Mouse (Mus musculus): Measurements from ENCODE around the gene Gm5447. TPM values are rescaled to one million over a fixed set of nuclear protein-coding genes. Genes with fewer than 3 reads are reported as not detected.

The Gm5447 gene
- polyA plus RNA-seq (2014; fragmentation: Nextera tagmentation; extraction: Ambion mirVana) = not detected in 2 replicates

DNA sequence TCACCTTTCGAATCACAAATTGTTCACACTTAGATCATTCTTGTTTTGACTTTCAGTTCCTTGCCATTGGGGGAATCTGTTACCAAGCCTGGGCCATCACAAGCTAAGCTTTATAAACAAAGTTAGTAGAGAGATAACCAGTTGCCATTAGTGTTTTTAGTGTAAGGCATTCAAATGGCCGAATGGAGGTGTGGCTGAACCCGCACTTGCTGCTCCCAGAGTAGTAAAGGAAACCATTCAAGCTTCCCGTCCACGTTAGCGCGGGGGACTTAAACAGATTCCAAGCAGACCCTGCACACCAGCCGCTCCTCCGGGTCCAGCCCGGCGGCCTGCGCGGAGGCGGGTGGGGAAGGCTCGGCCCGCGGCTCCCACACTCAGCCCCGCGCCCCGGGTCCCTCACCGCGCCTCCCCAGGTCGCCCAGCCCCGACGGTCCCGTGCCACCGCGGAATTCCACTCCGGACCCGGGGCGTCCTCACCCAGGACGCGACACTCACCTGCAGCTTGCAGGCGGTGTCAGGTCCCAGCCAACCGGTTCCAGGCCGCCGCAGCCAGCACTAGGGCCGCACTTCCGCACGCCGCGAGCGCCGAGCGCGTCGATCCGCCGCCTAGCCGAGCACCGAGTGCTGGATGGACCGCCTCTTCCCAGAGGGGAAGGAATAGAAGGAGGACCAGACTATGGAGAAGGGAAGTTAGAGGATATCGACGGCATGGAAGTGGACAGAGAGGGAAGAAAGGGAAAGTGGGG is at the start of gene Gm5447, which contains the start of gene Exoc2:
Gene Gm5447, plus strand, starts transcription at position 704 of the 746 bp plus-strand sequence.
Gene Exoc2, minus strand, starts transcription at position 593 of the 746 bp plus-strand sequence.
- Histone ChIP-seq H3K36me3 (ENCODE audit: control insufficient read depth, insufficient read depth, low read length) (no peaks in the 10 kb centered on the region), H3K27ac (ENCODE audit: low read depth, low read length) (peak within 1 kb of the TSS; percentile 49), H3K9ac (ENCODE audit: low read depth, low read length) (peak within 1 kb of the TSS; percentile 70), H3K27me3 (ENCODE audit: control insufficient read depth, insufficient read depth, low read length) (no peaks in the 10 kb centered on the region), H3K4me2 (replicated peaks; ENCODE audit: low read depth, low read length) (peak within 1 kb of the TSS; percentile 41), H3K4me1 (replicated peaks; ENCODE audit: control insufficient read depth, insufficient read depth, low read length) (0 out of 2 replicates have a peak, but pooled peaks cover 2% of the 10 kb centered on the region), H3K4me3 (ENCODE audit: low read depth, low read length) (peak within 1 kb of the TSS; percentile 86), H3K9me3 (ENCODE audit: control insufficient read depth, low read length) (no peaks in the 10 kb centered on the region)
- under 1% methylated on average over 54 of the region's 54 CpGs for WGBS
- peak; percentile 92 for DNase-seq (ENCODE audit: low spot score)
- peak; percentile 98 for ATAC-seq (ENCODE audit: low FRiP score)

DNA sequence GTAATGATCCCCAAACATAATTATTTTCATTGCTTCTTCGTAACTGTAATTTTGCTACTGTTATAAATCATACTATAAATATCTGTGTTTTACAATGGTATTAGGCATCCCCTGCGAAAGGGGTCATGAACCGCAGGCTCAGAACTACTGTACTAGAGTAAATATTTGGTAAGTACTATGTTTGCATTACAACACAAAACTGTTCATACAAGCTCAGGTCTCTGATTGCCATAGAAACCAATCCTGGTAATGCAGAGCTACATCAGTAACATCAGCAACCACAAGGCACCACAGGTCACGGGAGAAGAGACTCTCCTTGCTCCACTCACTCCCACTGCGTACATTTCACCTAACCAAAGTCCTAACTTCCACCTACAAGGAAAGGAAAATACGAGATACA is 49.7 kb upstream of the Gm5447 start:
- Histone ChIP-seq H3K9me3 (ENCODE audit: control insufficient read depth, low read length) (no peaks in the 10 kb centered on the region), H3K27me3 (ENCODE audit: control insufficient read depth, insufficient read depth, low read length) (no peaks in the 10 kb centered on the region), H3K4me1 (replicated peaks; ENCODE audit: control insufficient read depth, insufficient read depth, low read length) (no peaks in the 10 kb centered on the region), H3K4me2 (replicated peaks; ENCODE audit: low read depth, low read length) (no peak overlapping the region), H3K9ac (ENCODE audit: low read depth, low read length) (no peak overlapping the region), H3K4me3 (ENCODE audit: low read depth, low read length) (no peak overlapping the region), H3K27ac (ENCODE audit: low read depth, low read length) (no peak overlapping the region), H3K36me3 (ENCODE audit: control insufficient read depth, insufficient read depth, low read length) (no peaks in the 10 kb centered on the region)
- ATAC-seq (ENCODE audit: low FRiP score) (no peak), DNase-seq (ENCODE audit: low spot score) (no peak)
- WGBS = 92% methylated on average over 6 of the region's 6 CpGs

DNA sequence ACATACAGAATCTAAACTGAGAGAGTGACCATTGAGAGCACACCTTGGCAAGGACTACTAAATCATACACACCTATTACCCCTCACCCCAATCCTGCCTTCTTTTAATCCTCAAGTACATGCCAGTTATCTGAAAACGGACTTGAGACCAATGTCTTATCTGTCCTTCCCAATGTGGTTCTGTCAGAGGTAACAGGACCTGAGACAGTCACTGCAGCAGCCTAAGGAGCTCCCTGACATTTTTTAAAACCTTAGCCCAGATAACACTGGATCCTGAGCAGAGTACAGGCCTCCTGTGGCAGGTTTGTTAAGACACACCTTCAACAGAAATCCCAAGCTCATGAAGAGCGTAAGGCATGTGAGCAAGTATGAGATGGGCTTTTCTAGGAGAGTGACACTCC is 44.9 kb upstream of the Gm5447 start:
- Histone ChIP-seq H3K27ac (ENCODE audit: low read depth, low read length) (no peak overlapping the region), H3K27me3 (ENCODE audit: control insufficient read depth, insufficient read depth, low read length) (no peaks in the 10 kb centered on the region), H3K4me1 (replicated peaks; ENCODE audit: control insufficient read depth, insufficient read depth, low read length) (no peaks in the 10 kb centered on the region), H3K9me3 (ENCODE audit: control insufficient read depth, low read length) (no peaks in the 10 kb centered on the region), H3K4me2 (replicated peaks; ENCODE audit: low read depth, low read length) (no peak overlapping the region), H3K4me3 (ENCODE audit: low read depth, low read length) (no peak overlapping the region), H3K36me3 (ENCODE audit: control insufficient read depth, insufficient read depth, low read length) (no peaks in the 10 kb centered on the region), H3K9ac (ENCODE audit: low read depth, low read length) (no peak overlapping the region)
- ATAC-seq (ENCODE audit: low FRiP score) = no peak
- no peak for DNase-seq (ENCODE audit: low spot score)
- 91% methylated on average over 2 of the region's 2 CpGs for whole genome bisulfite sequencing

DNA sequence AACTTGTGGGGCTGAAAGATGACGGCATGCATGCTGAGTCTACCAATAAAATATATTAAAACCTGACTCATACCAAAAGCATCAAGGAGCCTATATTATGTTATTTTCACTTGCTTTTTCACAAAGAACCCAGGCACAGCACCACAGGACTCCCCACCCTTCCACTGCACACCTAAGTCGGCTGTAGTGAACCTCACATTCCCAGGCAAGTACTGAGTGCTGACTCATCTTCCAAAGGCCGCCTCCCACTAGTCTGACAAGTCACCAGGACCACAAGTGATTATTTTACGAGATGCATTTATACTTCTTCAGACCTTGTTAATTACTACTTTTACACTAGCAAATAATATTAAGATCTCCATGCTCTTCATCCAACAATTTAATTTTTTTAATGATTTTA is 42.4 kb upstream of the Gm5447 start:
- DNase-seq (ENCODE audit: low spot score) (no peak), ATAC-seq (ENCODE audit: low FRiP score) (no peak)
- Histone ChIP-seq H3K27me3 (ENCODE audit: control insufficient read depth, insufficient read depth, low read length) (no peaks in the 10 kb centered on the region), H3K9ac (ENCODE audit: low read depth, low read length) (no peak overlapping the region), H3K4me1 (replicated peaks; ENCODE audit: control insufficient read depth, insufficient read depth, low read length) (no peaks in the 10 kb centered on the region), H3K36me3 (ENCODE audit: control insufficient read depth, insufficient read depth, low read length) (no peaks in the 10 kb centered on the region), H3K4me3 (ENCODE audit: low read depth, low read length) (no peak overlapping the region), H3K27ac (ENCODE audit: low read depth, low read length) (no peak overlapping the region), H3K9me3 (ENCODE audit: control insufficient read depth, low read length) (no peaks in the 10 kb centered on the region), H3K4me2 (replicated peaks; ENCODE audit: low read depth, low read length) (no peak overlapping the region)
- WGBS = 83% methylated on average over 4 of the region's 4 CpGs

DNA sequence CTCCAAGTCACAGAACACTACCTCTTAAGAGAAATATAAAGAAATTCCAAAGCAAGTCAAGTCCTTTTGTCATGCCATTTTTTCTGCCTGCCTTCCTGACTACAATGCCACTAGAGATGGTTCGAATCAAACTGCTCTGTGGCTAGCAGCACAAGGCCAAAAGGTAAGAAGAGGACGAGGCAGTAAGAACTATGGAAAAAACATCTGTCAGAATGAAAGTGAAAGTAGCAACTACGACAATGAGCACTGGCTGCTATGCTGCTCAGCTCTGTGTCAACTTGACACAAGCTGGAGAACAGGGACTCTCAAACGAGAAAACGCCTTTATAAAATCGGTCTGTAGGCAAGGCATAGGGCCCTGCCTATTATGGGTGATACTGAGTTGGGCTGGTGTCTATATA is 41.0 kb upstream of the Gm5447 start:
- H3K4me3 ChIP-seq (ENCODE audit: low read depth, low read length) = no peak overlapping the region
- no peaks in the 10 kb centered on the region for H3K27me3 ChIP-seq (ENCODE audit: control insufficient read depth, insufficient read depth, low read length)
- no peaks in the 10 kb centered on the region for H3K9me3 ChIP-seq (ENCODE audit: control insufficient read depth, low read length)
- H3K27ac ChIP-seq (ENCODE audit: low read depth, low read length) = no peak overlapping the region
- no peak overlapping the region for H3K9ac ChIP-seq (ENCODE audit: low read depth, low read length)
- no peaks in the 10 kb centered on the region for H3K36me3 ChIP-seq (ENCODE audit: control insufficient read depth, insufficient read depth, low read length)
- H3K4me1 ChIP-seq (replicated peaks; ENCODE audit: control insufficient read depth, insufficient read depth, low read length) = no peaks in the 10 kb centered on the region
- no peak overlapping the region for H3K4me2 ChIP-seq (replicated peaks; ENCODE audit: low read depth, low read length)
- DNase-seq (ENCODE audit: low spot score) (no peak), ATAC-seq (ENCODE audit: low FRiP score) (no peak)
- 74% methylated on average over 6 of the region's 6 CpGs for WGBS

DNA sequence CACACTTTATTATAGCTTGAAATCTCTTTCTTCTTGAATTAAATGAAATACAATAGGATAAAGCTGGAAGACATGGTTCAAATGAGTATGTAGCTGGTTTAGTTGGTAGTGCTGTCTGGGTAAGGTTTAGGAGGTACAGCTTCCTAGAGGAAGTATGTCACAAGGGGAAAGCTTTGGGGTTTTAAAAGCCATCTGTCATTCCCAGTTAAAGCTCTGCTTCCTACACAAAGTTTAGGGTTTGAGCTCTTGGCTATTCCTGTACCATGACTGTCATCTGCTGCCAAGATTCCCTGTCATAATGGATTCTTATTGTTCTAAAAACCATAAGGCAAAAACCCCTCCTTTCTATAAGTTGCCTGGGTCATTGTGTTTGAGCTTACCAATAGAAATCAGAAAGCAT is 28.2 kb upstream of the Gm5447 start:
- Histone ChIP-seq H3K36me3 (ENCODE audit: control insufficient read depth, insufficient read depth, low read length) (no peaks in the 10 kb centered on the region), H3K27ac (ENCODE audit: low read depth, low read length) (no peak overlapping the region), H3K4me3 (ENCODE audit: low read depth, low read length) (no peak overlapping the region), H3K4me2 (replicated peaks; ENCODE audit: low read depth, low read length) (no peak overlapping the region), H3K4me1 (replicated peaks; ENCODE audit: control insufficient read depth, insufficient read depth, low read length) (no peaks in the 10 kb centered on the region), H3K27me3 (ENCODE audit: control insufficient read depth, insufficient read depth, low read length) (no peaks in the 10 kb centered on the region), H3K9me3 (ENCODE audit: control insufficient read depth, low read length) (no peaks in the 10 kb centered on the region), H3K9ac (ENCODE audit: low read depth, low read length) (no peak overlapping the region)
- DNase-seq (ENCODE audit: low spot score) = no peak
- ATAC-seq (ENCODE audit: low FRiP score) = no peak

DNA sequence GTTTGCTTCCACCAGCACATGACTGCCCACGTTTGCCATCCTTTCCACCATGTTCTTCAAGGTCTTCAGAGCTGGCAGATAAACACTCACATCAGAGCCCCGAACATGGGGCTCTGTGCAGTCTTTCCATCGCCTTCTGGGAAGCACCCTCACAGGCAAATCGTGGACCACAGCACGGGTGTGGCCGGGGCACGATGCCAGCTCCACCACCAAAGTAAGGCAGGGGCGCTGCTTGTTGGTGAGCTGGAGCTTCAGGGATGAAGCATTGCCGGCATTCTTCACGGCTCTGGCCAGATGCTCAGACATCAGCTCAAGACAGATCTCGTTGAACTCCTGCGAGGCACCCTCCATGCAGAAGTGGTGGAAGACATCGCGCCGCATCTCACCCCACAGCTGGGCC is 26.9 kb upstream of the Gm5447 start:
- WGBS = 93% methylated on average over 15 of the region's 15 CpGs
- Histone ChIP-seq H3K27ac (ENCODE audit: low read depth, low read length) (no peak overlapping the region), H3K4me2 (replicated peaks; ENCODE audit: low read depth, low read length) (no peak overlapping the region), H3K9ac (ENCODE audit: low read depth, low read length) (no peak overlapping the region), H3K27me3 (ENCODE audit: control insufficient read depth, insufficient read depth, low read length) (no peaks in the 10 kb centered on the region), H3K36me3 (ENCODE audit: control insufficient read depth, insufficient read depth, low read length) (no peaks in the 10 kb centered on the region), H3K9me3 (ENCODE audit: control insufficient read depth, low read length) (no peaks in the 10 kb centered on the region), H3K4me3 (ENCODE audit: low read depth, low read length) (no peak overlapping the region), H3K4me1 (replicated peaks; ENCODE audit: control insufficient read depth, insufficient read depth, low read length) (no peaks in the 10 kb centered on the region)
- ATAC-seq (ENCODE audit: low FRiP score) (no peak), DNase-seq (ENCODE audit: low spot score) (no peak)

DNA sequence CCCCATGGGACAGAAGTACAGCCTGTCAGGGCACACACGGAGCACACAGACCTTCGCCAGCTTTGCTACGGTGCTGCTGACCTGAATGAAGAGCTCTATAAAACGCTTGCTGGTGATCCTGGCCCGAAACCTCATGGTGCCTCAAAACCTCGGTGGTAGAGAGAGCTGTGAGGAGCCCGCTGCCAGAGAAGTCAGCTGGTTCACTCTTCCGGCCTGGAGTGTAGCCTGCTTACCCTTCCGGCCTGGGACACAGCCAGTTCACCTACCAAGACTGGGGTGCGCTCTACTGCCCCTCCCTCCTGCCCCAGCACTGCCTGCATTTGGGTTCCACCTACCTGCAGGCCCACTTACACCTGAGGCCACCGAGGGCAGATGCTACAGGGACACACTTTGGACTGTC is 26.5 kb upstream of the Gm5447 start, which contains the start of gene Hus1b:
Gene Hus1b, minus strand, starts transcription at position 220 of the 400 bp plus-strand sequence.
- Histone ChIP-seq H3K4me1 (replicated peaks; ENCODE audit: control insufficient read depth, insufficient read depth, low read length) (no peaks in the 10 kb centered on the region), H3K27me3 (ENCODE audit: control insufficient read depth, insufficient read depth, low read length) (no peaks in the 10 kb centered on the region), H3K27ac (ENCODE audit: low read depth, low read length) (no peak within 1 kb of the TSS), H3K9ac (ENCODE audit: low read depth, low read length) (no peak within 1 kb of the TSS), H3K36me3 (ENCODE audit: control insufficient read depth, insufficient read depth, low read length) (no peaks in the 10 kb centered on the region), H3K9me3 (ENCODE audit: control insufficient read depth, low read length) (no peaks in the 10 kb centered on the region), H3K4me3 (ENCODE audit: low read depth, low read length) (no peak within 1 kb of the TSS), H3K4me2 (replicated peaks; ENCODE audit: low read depth, low read length) (no peak within 1 kb of the TSS)
- DNase-seq (ENCODE audit: low spot score) (no peak), ATAC-seq (ENCODE audit: low FRiP score) (no peak)
- 96% methylated on average over 11 of the region's 11 CpGs for WGBS

DNA sequence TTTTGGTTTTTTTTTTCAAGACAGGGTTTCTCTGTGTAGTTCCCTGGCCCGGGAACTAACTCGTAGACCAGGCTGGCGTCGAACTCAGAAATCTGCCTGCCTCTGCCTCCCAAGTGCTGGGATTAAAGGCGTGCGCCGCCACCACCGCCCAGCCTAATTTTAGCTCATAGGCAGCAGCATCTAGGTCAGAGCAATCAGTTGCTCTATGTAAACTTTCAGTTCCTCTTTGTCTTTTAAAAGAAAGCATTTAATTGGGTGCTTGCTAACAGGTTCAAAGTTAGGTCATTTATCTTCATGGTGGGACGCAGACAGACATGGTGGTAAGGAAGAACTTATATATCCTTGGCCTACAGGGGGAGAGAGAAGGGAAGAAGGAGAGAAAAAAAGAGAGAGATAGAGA is 24.8 kb upstream of the Gm5447 start:
- ATAC-seq (ENCODE audit: low FRiP score) (no peak), DNase-seq (ENCODE audit: low spot score) (no peak)
- no peak overlapping the region for H3K4me2 ChIP-seq (replicated peaks; ENCODE audit: low read depth, low read length)
- no peak overlapping the region for H3K27ac ChIP-seq (ENCODE audit: low read depth, low read length)
- H3K36me3 ChIP-seq (ENCODE audit: control insufficient read depth, insufficient read depth, low read length) = no peaks in the 10 kb centered on the region
- WGBS = 95% methylated on average over 9 of the region's 9 CpGs
- no peak overlapping the region for H3K9ac ChIP-seq (ENCODE audit: low read depth, low read length)
- no peaks in the 10 kb centered on the region for H3K9me3 ChIP-seq (ENCODE audit: control insufficient read depth, low read length)
- no peak overlapping the region for H3K4me3 ChIP-seq (ENCODE audit: low read depth, low read length)
- H3K4me1 ChIP-seq (replicated peaks; ENCODE audit: control insufficient read depth, insufficient read depth, low read length) = no peaks in the 10 kb centered on the region
- no peaks in the 10 kb centered on the region for H3K27me3 ChIP-seq (ENCODE audit: control insufficient read depth, insufficient read depth, low read length)

All from hindbrain, embryonic 11.5 days (tissue).